ENCODE assay signal across 19 mouse cellular contexts in genomic region chr3:52836780-52837179, GRCm38 (mm10).
DNase-seq lines count a peak whose midpoint lies in the region; ATAC-seq and TF ChIP-seq lines count a peak whose summit lies in the region.
"Had no signal": no experiment of that assay in that cellular context is flagged by ENCODE, and none has a peak within 500 bp of the region (broad histone marks: within the 10 kb centered on the region; RNA-seq: fewer than 3 reads in every experiment).

No protein-coding gene starts in this region.

- H3K4me1 ChIP-seq in kidney, adult 2 months (ENCODE audit: control insufficient read depth, insufficient read depth, low read length) = no peaks in the 10 kb centered on the region; the same call in 1 of the 2 replicates
- peaks cover 3% of the 10 kb centered on the region; the same call in 1 of the 2 replicates for H3K4me1 ChIP-seq in kidney, embryonic 14.5 days (ENCODE audit: control insufficient read depth, insufficient read depth, low read length)
- H3K4me1 ChIP-seq in midbrain, embryonic 13.5 days (replicated peaks) = peaks cover 18% of the 10 kb centered on the region
- H3K4me1 ChIP-seq: hindbrain, embryonic 15.5 days had no signal

- H3K36me3 ChIP-seq in kidney, adult 2 months (ENCODE audit: control insufficient read depth, insufficient read depth, low read length) = no peaks in the 10 kb centered on the region
- no peaks in the 10 kb centered on the region for H3K36me3 ChIP-seq in kidney, embryonic 14.5 days (ENCODE audit: control insufficient read depth, insufficient read depth, low read length)
- no peaks in the 10 kb centered on the region for H3K36me3 ChIP-seq in midbrain, embryonic 13.5 days
- H3K36me3 ChIP-seq: embryonic facial prominence, embryonic 15.5 days; forebrain, embryonic 15.5 days; heart, embryonic 13.5 days; hindbrain, embryonic 15.5 days had no signal

- no peaks in the 10 kb centered on the region for H3K9me3 ChIP-seq in kidney, embryonic 14.5 days (ENCODE audit: control insufficient read depth, low read length)
- H3K9me3 ChIP-seq in midbrain, embryonic 13.5 days = no peaks in the 10 kb centered on the region
- H3K9me3 ChIP-seq: embryonic facial prominence, embryonic 15.5 days; forebrain, embryonic 15.5 days; heart, embryonic 13.5 days; hindbrain, embryonic 15.5 days had no signal

- no peak for TF ChIP-seq POLR2A in kidney, adult 2 months (IDR thresholded peaks at IDR 0.05; ENCODE audit: low read depth, low read length)

- H3K4me2 ChIP-seq in kidney, embryonic 14.5 days (replicated peaks; ENCODE audit: low read depth, low read length) = no peak overlapping the region
- no peak overlapping the region for H3K4me2 ChIP-seq in midbrain, embryonic 13.5 days (replicated peaks)
- H3K4me2 ChIP-seq: embryonic facial prominence, embryonic 15.5 days; forebrain, embryonic 15.5 days; heart, embryonic 13.5 days; hindbrain, embryonic 15.5 days had no signal

- H3K27me3 ChIP-seq in kidney, adult 2 months (replicated peaks; ENCODE audit: control insufficient read depth, insufficient read depth, low read length) = no peaks in the 10 kb centered on the region
- H3K27me3 ChIP-seq in kidney, embryonic 14.5 days (ENCODE audit: control insufficient read depth, insufficient read depth, low read length) = no peaks in the 10 kb centered on the region
- H3K27me3 ChIP-seq in midbrain, embryonic 13.5 days = peaks cover 21% of the 10 kb centered on the region
- H3K27me3 ChIP-seq: forebrain, embryonic 15.5 days; heart, embryonic 13.5 days; hindbrain, embryonic 15.5 days had no signal

- TF ChIP-seq CTCF in kidney, adult 2 months (conservative IDR thresholded peaks at IDR 0.05; ENCODE audit: insufficient read depth, insufficient read length, low read depth, low read length) = no peak

- no peak for ATAC-seq in kidney, embryonic 14.5 days (ENCODE audit: low FRiP score, low TSS enrichment)
- ATAC-seq in midbrain, embryonic 13.5 days = no peak
- ATAC-seq: forebrain, embryonic 15.5 days had no signal

- H3K4me3 ChIP-seq in kidney, adult 2 months (ENCODE audit: insufficient read depth, low read depth, low read length) = no peak overlapping the region
- H3K4me3 ChIP-seq in kidney, embryonic 14.5 days (ENCODE audit: low read length) = no peak overlapping the region
- H3K4me3 ChIP-seq in midbrain, embryonic 13.5 days (replicated peaks) = no peak overlapping the region
- H3K4me3 ChIP-seq: embryonic facial prominence, embryonic 15.5 days; forebrain, embryonic 15.5 days; heart, embryonic 13.5 days; hindbrain, embryonic 15.5 days had no signal

- peak; percentile 46 for DNase-seq in kidney, adult 2 months
- peak; percentile 26 for DNase-seq in R1 (ENCODE audit: low read depth, low spot score)
- DNase-seq in embryo, embryonic 10.5 days (ENCODE audit: low spot score) = peak; percentile 70
- peak; percentile 56 for DNase-seq in retina, embryonic 14.5 days (ENCODE audit: low spot score)
- no peak for DNase-seq in T-cell, adult 2 months (ENCODE audit: low spot score)
- DNase-seq in thymus, postnatal 36 days = no peak
- DNase-seq: adrenal gland, postnatal 14 days; cerebellum, adult 11-12 months; cerebellum, adult 9-10 months; cerebellum, postnatal 36 days; gastrocnemius, postnatal 36 days; heart, adult 11 months; heart, postnatal 36 days had no signal

- no peak overlapping the region for H3K27ac ChIP-seq in kidney, adult 2 months (ENCODE audit: insufficient read depth, low read depth, low read length)
- no peak overlapping the region for H3K27ac ChIP-seq in kidney, embryonic 14.5 days (ENCODE audit: low read depth, low read length)
- no peak overlapping the region for H3K27ac ChIP-seq in midbrain, embryonic 13.5 days
- H3K27ac ChIP-seq: embryonic facial prominence, embryonic 15.5 days; forebrain, embryonic 15.5 days; heart, embryonic 13.5 days; hindbrain, embryonic 15.5 days had no signal

- H3K9ac ChIP-seq in kidney, embryonic 14.5 days (ENCODE audit: low read depth, low read length) = no peak overlapping the region
- H3K9ac ChIP-seq in midbrain, embryonic 13.5 days (replicated peaks) = no peak overlapping the region
- H3K9ac ChIP-seq: embryonic facial prominence, embryonic 15.5 days; forebrain, embryonic 15.5 days; heart, embryonic 13.5 days; hindbrain, embryonic 15.5 days had no signal

- WGBS in kidney, adult 2 months = 45% methylated on average over 8 of the region's 8 CpGs
- WGBS in kidney, embryonic 14.5 days = 62% methylated on average over 8 of the region's 8 CpGs
- WGBS in midbrain, embryonic 13.5 days = 11% methylated on average over 8 of the region's 8 CpGs

Comparison
In these comparisons a context has a peak if more than half of its experiments do, and no peak if none do; other contexts are left out.
1. DNase-seq: peak in kidney, adult 2 months (single experiment), R1 (single experiment), embryo, embryonic 10.5 days (single experiment) and retina, embryonic 14.5 days (single experiment); none in T-cell, adult 2 months (single experiment) and thymus, postnatal 36 days (0 of 2).